Mouse (Mus musculus) layer of hippocampus, adult 8-10 months (tissue): ENCODE results near the gene Ebf3. TPM values are rescaled to one million over a fixed set of nuclear protein-coding genes. Genes with fewer than 3 reads are reported as not detected.

Experiments used
- DNase-seq, 2 experiments: peaks; one replicate each; pipeline ENCODE4 v3.0.0; 2022; ENCODE audit warnings: low spot score in 2 of 2
- total RNA-seq, 4 experiments: library from RNA; stranded (reverse); gene quantifications; 2 replicates each; pipeline ENCODE4 v1.2.4; 2022

Gene Ebf3
- total RNA-seq, 4 experiments from 2014 or later: 0.59 to 1.9 (median 1.3) TPM

GRCm38 (mm10) chr7:137312166-137312932, 1.9 kb downstream of the Ebf3 start:
- no peak for DNase-seq

GRCm38 (mm10) chr7:137311341-137312110, 2.7 kb downstream of the Ebf3 start:
- DNase-seq: no peak

GRCm38 (mm10) chr7:137310876-137311275, 3.4 kb downstream of the Ebf3 start:
- DNase-seq: no peak

- no peak for DNase-seq
Measured at GRCm38 (mm10) chr7:137310091-137310761, 4.0 kb downstream of the Ebf3 start.

GRCm38 (mm10) chr7:137309071-137310066, 4.9 kb downstream of the Ebf3 start:
- DNase-seq: no peak

GRCm38 (mm10) chr7:137308061-137309060, 5.9 kb downstream of the Ebf3 start:
- no peak for DNase-seq

GRCm38 (mm10) chr7:137307131-137307530, 7.1 kb downstream of the Ebf3 start:
- DNase-seq: no peak

GRCm38 (mm10) chr7:137306127-137306526, 8.1 kb downstream of the Ebf3 start:
- DNase-seq: no peak

GRCm38 (mm10) chr7:137303776-137304171, 10.5 kb downstream of the Ebf3 start:
- DNase-seq: no peak

GRCm38 (mm10) chr7:137302961-137303775, 11.1 kb downstream of the Ebf3 start:
- no peak for DNase-seq

GRCm38 (mm10) chr7:137302161-137302560, 12.1 kb downstream of the Ebf3 start:
- no peak for DNase-seq

GRCm38 (mm10) chr7:137301329-137301751, 12.9 kb downstream of the Ebf3 start:
- DNase-seq: no peak

- DNase-seq: no peak
Measured at GRCm38 (mm10) chr7:137300826-137301225, 13.4 kb downstream of the Ebf3 start.

GRCm38 (mm10) chr7:137300169-137300568, 14.1 kb downstream of the Ebf3 start:
- DNase-seq: no peak

GRCm38 (mm10) chr7:137297594-137298381, 16.5 kb downstream of the Ebf3 start:
- DNase-seq: no peak

- no peak for DNase-seq
Measured at GRCm38 (mm10) chr7:137297131-137297530, 17.1 kb downstream of the Ebf3 start.

- no peak for DNase-seq
Measured at GRCm38 (mm10) chr7:137295612-137296011, 18.6 kb downstream of the Ebf3 start.

- no peak for DNase-seq
Measured at GRCm38 (mm10) chr7:137294446-137294845, 19.8 kb downstream of the Ebf3 start.
